Mouse (Mus musculus) liver, embryonic 14.5 days (tissue): ENCODE results near the gene Ebp. TPM values are rescaled to one million over a fixed set of nuclear protein-coding genes. Genes with fewer than 3 reads are reported as not detected.
A peak's percentile ranks its signal among the peaks of the same experiment; 100 is the strongest.

Source experiments
- ATAC-seq: fragments of 200-750 bp; cut with Nextera tagmentation; 2 replicates; pipeline ENCODE4 v1.8.0; 2017; ENCODE audit warnings: moderate number of reproducible peaks, mild to moderate bottlenecking, moderate library complexity; ENCODE audit not compliant: insufficient read depth
- DNase-seq, 3 experiments: peaks; one replicate each; pipeline ENCODE4 v3.0.0-alpha.2; 2012 to 2013; ENCODE audit warnings: low read depth in 3 of 3, low spot score in 3 of 3
- H3K27ac ChIP-seq: fragments of 300-500 bp; sonication (generic); 2 replicates; pipeline ENCODE4 v1.5.1; 2014; ENCODE audit warnings: moderate library complexity, mild to moderate bottlenecking, control low read depth, inconsistent platforms
- H3K27me3 ChIP-seq: fragments of 300-500 bp; sonication (generic); 2 replicates; pipeline ENCODE4 v1.6.1; 2014; ENCODE audit warnings: mild to moderate bottlenecking, low read length, moderate library complexity; ENCODE audit not compliant: control insufficient read depth, insufficient read depth
- H3K36me3 ChIP-seq: fragments of 300-500 bp; sonication (generic); replicated peaks from 2 replicates; pipeline ENCODE4 v1.6.1; 2014; ENCODE audit warnings: low read depth; ENCODE audit not compliant: control insufficient read depth, insufficient read depth
- H3K4me1 ChIP-seq, 2 experiments: fragments of 200-500 bp in 1 of 2; fragments of 300-500 bp in 1 of 2; sonication (generic) in 1 of 2; replicated peaks; 2 replicates each; pipeline ENCODE4 v1.6.1; 2012 to 2014; ENCODE audit warnings: antibody characterized with exemption in 1 of 2, inconsistent platforms in 1 of 2, low read length in 1 of 2; ENCODE audit not compliant: control insufficient read depth in 2 of 2, insufficient read depth in 2 of 2
- H3K4me2 ChIP-seq: fragments of 300-500 bp; sonication (generic); 2 replicates; pipeline ENCODE4 v1.6.1; 2014; ENCODE audit warnings: low read depth, mild to moderate bottlenecking, control low read depth, moderate library complexity
- H3K4me3 ChIP-seq, 2 experiments: fragments of 200-500 bp in 1 of 2; fragments of 300-500 bp in 1 of 2; sonication (generic) in 1 of 2; 2 replicates each; pipeline ENCODE4 v1.5.1; 2012 to 2014; ENCODE audit warnings: low read depth in 2 of 2, low read length in 2 of 2, mild to moderate bottlenecking in 2 of 2, control low read depth in 1 of 2, inconsistent platforms in 1 of 2, moderate library complexity in 1 of 2; ENCODE audit not compliant: insufficient read depth in 1 of 2
- H3K9ac ChIP-seq: fragments of 300-500 bp; sonication (generic); replicated peaks from 2 replicates; pipeline ENCODE4 v1.6.1; 2014; ENCODE audit warnings: mild to moderate bottlenecking, control low read depth, moderate library complexity
- H3K9me3 ChIP-seq: fragments of 300-500 bp; sonication (generic); 2 replicates; pipeline ENCODE4 v1.6.1; 2016; ENCODE audit warnings: low read length, mixed read lengths; ENCODE audit not compliant: control insufficient read depth
- CTCF ChIP-seq: IDR thresholded peaks from 2 replicates; pipeline ENCODE4 v1.5.1; 2016; ENCODE audit warnings: antibody characterized with exemption, low read depth, control low read depth
- EP300 ChIP-seq: IDR thresholded peaks from 2 replicates; pipeline ENCODE4 v1.6.1; 2016; ENCODE audit warnings: antibody characterized with exemption, low read depth
- WGBS: fragments of 180-500 bp; shearing (Covaris S2); extraction: QIAGEN DNeasy Blood & Tissue Kit; methylation state at CpG from one replicate; pipeline ENCODE4 v1.1.7; 2014; ENCODE audit not compliant: insufficient replicate concordance; 5-methylcytosine and 5-hydroxymethylcytosine counted together
- polyA plus RNA-seq, 2 experiments: library from polyadenylated mRNA; depleted of rRNA in 1 of 2; stranded (reverse) in 1 of 2; unstranded in 1 of 2; fragments of >200 nt; fragmentation: Nextera tagmentation in 1 of 2; extraction: Ambion mirVana in 1 of 2; gene quantifications; 2 replicates each; pipeline versions ENCODE4 v1.2.1 to v1.2.3; 2012 to 2014

The Ebp gene
- polyA plus RNA-seq, 2 experiments = 29.3 to 69.6 TPM

DNA sequence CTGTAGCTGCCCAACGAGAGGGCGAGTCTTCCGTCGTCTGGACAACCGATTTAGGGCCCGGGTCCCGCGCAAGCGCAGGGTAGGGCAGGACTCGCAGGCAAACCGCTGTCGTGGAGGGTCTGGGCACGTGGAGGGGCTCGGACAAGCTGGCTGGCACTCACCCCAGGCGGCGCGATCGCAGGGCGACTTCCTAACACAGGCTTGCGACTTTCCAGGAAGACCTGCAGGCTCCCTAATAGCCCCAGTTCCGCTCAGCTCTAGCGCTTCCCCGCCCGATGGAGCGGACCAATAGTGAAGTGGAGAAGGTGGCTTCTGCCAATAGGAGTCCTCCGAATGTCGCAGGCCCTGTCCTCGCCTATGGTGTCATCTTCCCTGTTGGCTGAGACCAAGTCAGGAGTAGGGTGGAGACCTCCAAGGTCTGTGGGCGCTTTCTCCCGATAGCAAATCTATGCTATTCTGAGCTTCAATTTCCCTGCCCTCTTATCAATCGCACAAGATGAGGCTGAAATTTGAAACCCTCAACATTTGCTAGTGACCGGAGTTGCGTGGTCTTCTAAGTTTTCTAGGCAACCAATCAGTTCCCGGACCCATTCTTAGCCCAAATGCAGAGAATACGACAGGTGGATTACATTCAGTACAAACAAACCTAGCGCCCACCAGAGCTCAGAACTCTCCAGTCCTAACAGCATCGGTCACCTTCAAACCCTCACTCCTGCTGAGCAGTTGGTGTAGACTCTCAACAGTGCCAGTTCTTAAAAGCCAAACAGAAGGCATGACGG lies 483 bp downstream of the Ebp start:
- Histone ChIP-seq H3K27ac (peak overlapping the region; percentile 63), H3K36me3 (no peaks in the 10 kb centered on the region), H3K4me1 (peaks cover 0 to 9% of the 10 kb centered on the region in 2 experiments; a peak in 2 of 4 replicates), H3K9ac (peak overlapping the region; percentile 79), H3K27me3 (no peaks in the 10 kb centered on the region), H3K4me3 (peak overlapping the region; percentile 69 to 98), H3K9me3 (no peaks in the 10 kb centered on the region), H3K4me2 (peak overlapping the region; percentile 80)
- peak; percentile 78 to 87 (median 83) for DNase-seq
- 6% methylated on average over 38 of the region's 38 CpGs for WGBS
- ATAC-seq = peak; percentile 100
- TF ChIP-seq EP300 = no peak
- TF ChIP-seq CTCF = no peak

DNA sequence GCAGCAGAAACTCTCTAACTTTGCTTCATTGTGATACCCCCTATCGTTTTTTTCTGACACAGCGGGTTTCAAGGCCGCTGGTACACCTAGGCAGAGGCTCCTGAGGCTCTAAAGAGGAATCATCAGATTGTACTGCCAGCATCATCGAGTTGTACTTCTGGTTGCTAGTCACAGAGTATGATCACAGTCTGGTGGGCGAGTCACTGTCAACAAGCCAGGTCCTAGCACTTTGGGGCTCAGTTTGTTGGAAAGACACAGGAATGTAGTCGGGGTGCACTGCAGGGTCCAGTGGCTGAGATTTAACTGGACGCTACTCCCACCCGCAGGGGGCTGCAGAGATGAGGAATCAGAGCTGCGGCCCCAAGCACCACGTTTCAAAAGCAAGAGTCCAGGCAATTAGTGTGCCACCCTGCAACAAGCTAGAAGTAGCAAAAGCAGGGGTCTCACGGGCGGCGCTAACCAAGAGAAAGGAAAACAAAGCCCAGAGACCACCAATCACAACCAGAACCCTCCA lies 1.1 kb downstream of the Ebp start:
- TF ChIP-seq CTCF = no peak
- no peak for TF ChIP-seq EP300
- peak overlapping the region; percentile 63 for H3K27ac ChIP-seq
- no peaks in the 10 kb centered on the region for H3K27me3 ChIP-seq
- ATAC-seq (no peak), DNase-seq (no peak)
- 6% methylated on average over 13 of the region's 13 CpGs for WGBS
- no peaks in the 10 kb centered on the region for H3K36me3 ChIP-seq
- H3K4me1 ChIP-seq = peaks cover 0 to 9% of the 10 kb centered on the region in 2 experiments; a peak in 2 of 4 replicates
- peak overlapping the region; percentile 69 to 98 for H3K4me3 ChIP-seq
- peak overlapping the region; percentile 80 for H3K4me2 ChIP-seq
- peak overlapping the region; percentile 79 for H3K9ac ChIP-seq
- H3K9me3 ChIP-seq = no peaks in the 10 kb centered on the region

DNA sequence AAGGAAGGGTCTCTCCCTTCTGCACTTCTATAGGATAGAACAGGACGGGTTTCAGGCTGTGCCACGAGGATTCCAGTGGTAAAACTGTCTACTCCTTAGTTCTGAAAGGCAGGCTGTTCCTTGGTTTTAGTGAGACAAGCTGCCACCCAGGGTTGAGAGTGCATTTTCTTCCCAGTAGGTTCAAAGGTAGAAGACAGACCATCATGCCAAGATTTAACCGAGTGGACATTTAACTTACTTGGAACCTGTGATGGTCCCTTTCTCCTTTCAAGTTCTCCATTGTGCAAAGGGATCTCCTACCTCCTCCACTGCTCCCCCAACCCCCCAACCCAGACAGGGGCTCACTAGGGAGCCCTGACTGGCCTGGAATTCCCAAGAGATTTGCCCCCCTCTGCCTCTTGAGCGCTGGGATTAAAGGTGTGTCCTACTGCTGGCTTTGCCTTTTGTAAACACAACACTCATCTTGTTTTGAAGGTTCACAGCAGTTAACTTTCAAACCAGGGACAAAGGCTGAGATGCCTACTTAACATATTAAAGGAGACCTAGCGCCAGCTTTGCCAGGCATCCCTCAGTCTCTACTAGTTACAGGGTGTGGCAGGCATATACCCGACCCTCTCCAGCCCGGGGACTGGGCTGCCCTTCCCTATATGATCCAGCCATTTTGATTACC lies 10.3 kb downstream of the Ebp start:
- ATAC-seq (no peak), DNase-seq (no peak)
- 12% methylated on average over 7 of the region's 7 CpGs for WGBS
- Histone ChIP-seq H3K4me3 (no peak overlapping the region), H3K4me2 (no peak overlapping the region), H3K9me3 (no peaks in the 10 kb centered on the region), H3K27me3 (no peaks in the 10 kb centered on the region), H3K9ac (no peak overlapping the region), H3K27ac (no peak overlapping the region), H3K36me3 (no peaks in the 10 kb centered on the region; the same call in 1 of the 2 replicates), H3K4me1 (peaks cover 0 to 7% of the 10 kb centered on the region in 2 experiments; a peak in 3 of 4 replicates)
- no peak for TF ChIP-seq CTCF
- TF ChIP-seq EP300 = no peak

DNA sequence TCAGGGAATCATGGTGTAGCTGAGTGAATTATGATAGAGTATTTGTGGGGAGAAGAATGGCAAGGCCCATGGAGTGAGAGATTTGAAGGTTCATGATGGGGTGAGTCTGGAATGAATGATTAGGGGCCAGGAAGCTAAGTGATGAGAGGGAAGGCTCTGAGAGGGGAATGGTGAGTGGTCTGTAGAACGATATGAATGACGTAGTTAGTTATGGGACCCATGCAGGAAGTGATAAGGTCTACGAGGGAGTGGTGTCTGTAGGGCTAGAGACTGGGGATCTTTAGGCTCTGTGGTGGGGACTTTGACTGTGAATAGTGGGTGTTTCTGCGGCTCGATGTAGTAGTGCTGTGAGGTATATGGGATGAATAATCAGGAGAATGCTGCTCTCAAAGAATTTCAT lies 13.7 kb downstream of the Ebp start:
- H3K9me3 ChIP-seq = no peaks in the 10 kb centered on the region
- ATAC-seq (no peak), DNase-seq (no peak)
- H3K27me3 ChIP-seq = no peaks in the 10 kb centered on the region
- TF ChIP-seq CTCF (no peak), EP300 (no peak)
- H3K4me2 ChIP-seq = no peak overlapping the region
- WGBS = 33% methylated on average over 5 of the region's 5 CpGs
- H3K27ac ChIP-seq = no peak overlapping the region
- H3K4me1 ChIP-seq = peaks cover 0 to 10% of the 10 kb centered on the region in 2 experiments; a peak in 3 of 4 replicates
- no peak overlapping the region for H3K9ac ChIP-seq
- H3K36me3 ChIP-seq = no peaks in the 10 kb centered on the region
- H3K4me3 ChIP-seq = no peak overlapping the region

DNA sequence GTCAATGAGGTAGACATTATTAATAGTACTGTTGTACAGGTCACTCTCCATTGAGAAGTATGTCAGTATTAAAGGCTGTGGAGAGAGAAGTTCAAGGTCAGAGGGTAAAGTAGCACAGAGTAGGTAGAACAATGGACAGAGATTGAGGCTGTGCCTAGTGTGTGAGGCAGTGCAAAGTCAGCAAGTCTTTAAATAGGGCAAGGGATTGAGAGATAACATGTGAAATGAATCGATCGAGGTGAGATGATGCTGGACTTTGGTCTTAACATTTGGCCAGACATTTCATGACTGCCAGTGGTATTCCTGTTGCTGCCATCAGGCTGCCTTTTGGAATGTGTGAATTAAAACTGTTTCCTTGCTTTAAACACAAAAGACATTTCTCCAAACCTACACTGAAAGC lies 14.4 kb downstream of the Ebp start:
- no peak for ATAC-seq
- TF ChIP-seq CTCF = no peak
- no peak for TF ChIP-seq EP300
- Histone ChIP-seq H3K9me3 (no peaks in the 10 kb centered on the region), H3K9ac (no peak overlapping the region), H3K4me3 (no peak overlapping the region), H3K27me3 (no peaks in the 10 kb centered on the region), H3K4me1 (peaks cover 0 to 10% of the 10 kb centered on the region in 2 experiments; a peak in 3 of 4 replicates), H3K4me2 (no peak overlapping the region), H3K27ac (no peak overlapping the region), H3K36me3 (no peaks in the 10 kb centered on the region)
- no peak for DNase-seq
- 76% methylated on average over 2 of the region's 2 CpGs for WGBS
